Mouse (Mus musculus) pancreas, adult 10 weeks (tissue): ENCODE data around the gene Mbd4. TPM values are rescaled to one million over a fixed set of nuclear protein-coding genes. Genes with fewer than 3 reads are reported as not detected.

Experiments used
- polyA plus RNA-seq: library from polyadenylated mRNA; stranded (reverse); fragments of 350-450 nt; fragmentation: Illumina TruSeq; extraction: RNeasy Lipid Tissue Mini Kit (QIAGEN cat#74804); gene quantifications from one replicate; pipeline ENCODE4 v1.2.3, GENCODE M21; 2015; ENCODE audit warnings: low read depth, low replicate concordance; ENCODE audit not compliant: insufficient read depth

Gene Mbd4
- 1.1 TPM for polyA plus RNA-seq

DNA sequence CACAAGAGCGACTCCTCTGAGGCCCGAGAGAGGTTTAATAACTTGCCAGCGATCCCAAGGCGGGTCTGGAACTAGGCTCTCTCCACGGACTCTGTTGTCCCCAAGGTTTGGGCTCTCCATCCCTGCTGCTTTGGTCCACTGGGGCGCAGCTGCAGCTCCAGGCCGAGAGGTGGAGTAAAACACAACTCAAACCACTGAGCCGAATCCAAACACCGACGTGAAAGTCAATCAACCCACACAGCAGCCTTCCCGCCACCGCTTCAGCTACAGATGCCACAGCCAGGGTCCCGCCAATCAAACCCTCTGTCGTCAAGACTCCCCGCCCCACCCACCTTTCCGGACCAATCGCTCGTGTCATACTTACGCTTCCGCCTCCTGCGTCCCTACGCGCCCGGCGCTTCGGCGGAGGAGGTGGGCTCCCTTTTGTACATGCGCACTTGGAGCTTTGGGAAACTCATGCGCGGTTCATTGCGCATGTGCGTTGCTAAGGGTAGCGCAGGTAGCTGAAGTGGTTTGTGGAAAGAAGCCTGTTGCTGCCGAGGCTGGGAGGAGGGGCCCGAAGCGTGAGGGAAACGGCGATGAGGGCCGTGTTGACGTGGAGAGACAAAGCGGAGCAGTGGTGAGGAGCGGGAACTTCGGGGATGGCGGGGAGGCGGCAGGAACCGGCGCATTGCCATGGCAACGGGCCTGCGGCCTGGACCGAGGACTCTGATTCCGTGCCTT is at the start of gene Mbd4, which contains the start of gene Ift122:
Gene Mbd4 (minus strand): TSS at position 281 of the 723 bp plus-strand sequence.
Gene Ift122 (plus strand): TSS at position 380 of the 723 bp plus-strand sequence.

DNA sequence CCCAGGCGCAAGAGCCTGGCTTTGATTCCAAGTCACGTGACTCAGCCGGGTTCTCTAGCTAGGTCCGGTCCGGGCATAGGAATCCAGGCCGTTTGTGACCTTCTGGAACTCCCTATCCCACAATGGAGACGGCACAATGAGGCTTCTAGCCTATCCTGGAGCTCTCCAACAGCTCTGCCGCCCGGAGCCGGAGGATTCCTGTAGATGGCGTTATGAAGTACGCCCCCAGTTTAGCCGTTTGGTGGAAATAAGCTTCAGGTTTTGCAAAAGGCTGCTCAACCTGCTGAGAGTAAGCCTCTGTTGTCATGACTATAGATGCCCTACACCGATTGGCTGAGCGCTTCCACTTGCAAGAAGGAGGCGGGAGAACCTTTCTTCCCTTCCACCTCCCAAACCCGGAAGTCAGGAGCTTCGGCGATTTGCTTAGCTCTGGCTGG is 15.0 kb downstream of the Mbd4 start, which contains the start of gene Efcab12:
Gene Efcab12 (minus strand): TSS at position 252 of the 437 bp plus-strand sequence.

DNA sequence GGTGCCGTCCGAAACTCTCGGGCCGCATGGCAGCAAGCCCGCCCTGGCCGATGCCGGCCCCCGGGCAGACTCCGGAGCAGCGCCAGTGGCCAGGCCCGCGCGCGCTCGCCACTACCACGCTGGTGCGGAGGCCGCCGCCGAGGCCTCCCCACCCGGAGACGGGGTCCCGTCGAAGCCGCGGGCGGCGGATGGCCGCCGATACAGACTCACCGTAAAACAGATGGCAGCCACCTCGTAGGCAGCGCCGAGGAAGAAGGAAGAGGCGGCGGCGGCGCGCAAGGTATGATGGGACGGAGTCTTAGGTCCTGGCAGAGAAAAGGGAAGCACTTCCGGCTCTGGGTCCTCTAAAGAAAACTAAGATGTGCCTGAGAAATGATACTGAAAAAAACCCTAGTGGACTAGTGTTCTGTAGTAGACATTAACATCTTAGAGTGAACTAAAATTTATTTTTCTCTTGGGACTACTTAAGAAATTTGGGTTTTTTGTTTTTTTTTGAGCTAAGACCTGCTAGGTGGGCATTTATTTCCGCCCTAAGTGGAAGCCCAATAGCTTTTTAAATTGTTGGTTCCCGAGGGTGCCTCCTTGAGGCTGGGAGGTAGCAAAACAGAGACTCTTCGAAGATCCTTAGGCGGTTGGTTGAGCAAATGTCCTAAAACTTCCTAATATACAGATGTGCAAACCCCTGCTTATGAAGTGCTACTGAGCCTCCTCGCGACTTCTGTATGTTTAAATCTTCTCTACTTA is 44.5 kb downstream of the Mbd4 start, which contains the start of gene Rpl32:
Gene Rpl32 (minus strand): TSS at position 260 of the 744 bp plus-strand sequence.

Other genes starting within 250 kb of the Mbd4 start
- 31.0 TPM for gene Raf1, start 176.7 kb downstream of the Mbd4 start, polyA plus RNA-seq
- gene Tmem40, start 91.0 kb downstream of the Mbd4 start, polyA plus RNA-seq = not detected
- gene Cand2, start 78.8 kb downstream of the Mbd4 start, polyA plus RNA-seq = 0.37 TPM
- 1,045 TPM for gene Rpl32, start 44.6 kb downstream of the Mbd4 start, polyA plus RNA-seq
- 0.52 TPM for gene Efcab12, start 15.0 kb downstream of the Mbd4 start, polyA plus RNA-seq
- 4.2 TPM for gene Ift122, start 99 bp upstream of the Mbd4 start, polyA plus RNA-seq
- not detected for gene Rho, start 78.4 kb upstream of the Mbd4 start, polyA plus RNA-seq
- not detected for gene H1foo, start 91.6 kb upstream of the Mbd4 start, polyA plus RNA-seq
- gene Plxnd1, start 141.6 kb upstream of the Mbd4 start, polyA plus RNA-seq = 29.6 TPM